Mouse (Mus musculus) testis, adult 2 months (tissue): Measurements from ENCODE around the gene Rnf115.

Source experiments
- CTCF ChIP-seq: fragments of 200-500 bp; IDR thresholded peaks from 2 replicates; pipeline ENCODE4 v1.5.1; 2012; ENCODE audit warnings: low read depth, mild to moderate bottlenecking, inconsistent platforms, low read length, moderate library complexity; ENCODE audit not compliant: control insufficient read depth, insufficient read depth, insufficient replicate concordance
- POLR2A ChIP-seq: fragments of 200-500 bp; IDR thresholded peaks from 2 replicates; pipeline ENCODE4 v1.6.1; 2012; ENCODE audit warnings: low read depth, mild to moderate bottlenecking, inconsistent platforms, low read length, moderate library complexity; ENCODE audit not compliant: control insufficient read depth

DNA sequence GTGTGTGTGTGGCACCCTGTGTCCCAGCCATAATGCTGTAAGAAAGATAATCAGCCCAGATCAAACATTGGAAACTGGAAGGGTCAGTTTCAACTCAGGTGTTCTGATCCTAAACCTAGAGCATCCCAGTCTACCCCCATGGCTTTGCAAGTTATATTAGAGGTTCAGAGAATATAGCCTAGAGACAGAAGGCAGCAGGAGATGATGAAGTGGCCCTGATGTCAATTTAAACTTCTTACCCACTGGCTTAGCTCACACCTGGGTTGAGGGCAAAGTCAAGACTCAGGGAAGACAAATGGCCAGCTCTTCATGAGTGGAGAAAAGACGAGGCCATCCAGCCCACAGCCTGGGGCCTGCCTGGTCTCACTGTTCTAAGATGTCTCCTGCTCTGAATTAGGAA lies 101.5 kb downstream of the Rnf115 start, which contains the start of the genes Pdzk1 and Cd160:
- TF ChIP-seq POLR2A (no peak), CTCF (no peak)
